In the genomic region with DNA sequence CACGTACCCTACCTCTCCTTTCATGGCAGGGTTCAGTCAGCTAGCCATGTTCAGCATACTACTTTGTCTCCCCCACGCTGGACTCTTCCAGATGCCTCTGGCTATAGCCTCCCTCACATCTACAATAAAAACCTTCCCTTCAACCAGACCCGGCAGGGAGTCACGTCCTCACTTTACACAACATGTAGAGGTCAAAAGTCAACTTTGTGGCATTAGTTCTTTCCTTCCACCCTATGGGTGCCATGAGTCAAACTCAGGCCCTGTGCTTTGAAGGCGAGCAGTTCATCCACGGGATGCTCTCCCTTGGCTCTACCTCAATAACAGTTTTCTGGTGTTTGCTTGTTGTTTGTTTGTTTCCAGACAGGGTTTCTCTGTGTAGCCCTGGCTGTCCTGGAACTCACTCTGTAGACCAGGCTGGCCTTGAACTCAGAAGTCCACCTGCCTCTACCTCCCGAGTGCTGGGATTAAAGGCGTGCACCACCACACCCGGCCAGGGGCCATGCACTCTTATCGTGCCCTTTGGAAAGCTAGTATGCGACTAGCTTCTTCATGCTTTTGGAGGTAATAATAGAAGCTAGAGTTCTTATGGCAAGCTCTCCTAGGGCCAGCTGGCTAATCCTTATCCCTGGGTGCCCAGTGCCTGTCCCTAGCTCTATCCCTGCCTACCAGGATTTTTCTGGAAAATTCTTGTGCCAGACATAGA, we compare ENCODE assay signal across 13 mouse cellular contexts.
"Had no signal": no experiment of that assay in that cellular context is flagged by ENCODE, and none has a peak within 500 bp of the region (broad histone marks: within the 10 kb centered on the region; RNA-seq: fewer than 3 reads in every experiment).

No protein-coding gene starts in this region.

- ATAC-seq: lung, postnatal 0 days; midbrain, embryonic 13.5 days had no signal

- H3K9me3 ChIP-seq: midbrain, embryonic 13.5 days; neural tube, embryonic 15.5 days had no signal

- H3K36me3 ChIP-seq: midbrain, embryonic 13.5 days; neural tube, embryonic 15.5 days had no signal

- DNase-seq: kidney, adult 18-20 months; kidney, postnatal 10 days; kidney, postnatal 4 days; left cerebral cortex, postnatal 4 days; lung, adult 2 months; lung, postnatal 36 days; thymus, postnatal 4 days had no signal

- H3K27me3 ChIP-seq: midbrain, embryonic 13.5 days; neural tube, embryonic 15.5 days had no signal

- H3K4me2 ChIP-seq: midbrain, embryonic 13.5 days; neural tube, embryonic 15.5 days had no signal

- H3K4me3 ChIP-seq: layer of hippocampus, adult 2 months; midbrain, embryonic 13.5 days; myocyte; neural tube, embryonic 15.5 days had no signal

- H3K9ac ChIP-seq: midbrain, embryonic 13.5 days; neural tube, embryonic 15.5 days had no signal

- H3K27ac ChIP-seq: layer of hippocampus, adult 2 months; midbrain, embryonic 13.5 days; neural tube, embryonic 15.5 days; stomach, postnatal 0 days had no signal
